Mouse (Mus musculus) megakaryocyte, embryonic 14.5 days (primary cell): ENCODE results near the gene Fv1.

ENCODE experiments used
- FLI1 ChIP-seq: IDR thresholded peaks from 2 replicates; pipeline ENCODE4 v1.6.1; 2012; ENCODE audit warnings: low read length, inconsistent platforms, mixed read lengths
- GATA1 ChIP-seq: IDR thresholded peaks from 3 replicates; pipeline ENCODE4 v1.6.1; 2012; ENCODE audit warnings: mixed read lengths, low read length, inconsistent platforms, borderline replicate concordance

- TF ChIP-seq GATA1 (no peak), FLI1 (no peak)
Observed at GRCm38 (mm10) chr4:147842871-147843270, 25.9 kb upstream of the Fv1 start.
